Mouse (Mus musculus) myocyte (in vitro differentiated cells): Measurements from ENCODE around the gene Olfr1156. TPM values are rescaled to one million over a fixed set of nuclear protein-coding genes. Genes with fewer than 3 reads are reported as not detected.

Experiments used
- H3K27me3 ChIP-seq: one replicate; pipeline ENCODE4 v1.6.1; 2011; ENCODE audit not compliant: control insufficient read depth, insufficient read depth, insufficient read length
- H3K36me3 ChIP-seq: one replicate; pipeline ENCODE4 v1.6.1; 2011; ENCODE audit not compliant: control insufficient read depth, insufficient read depth
- H3K4me2 ChIP-seq: one replicate; pipeline ENCODE4 v1.6.1; 2011; ENCODE audit warnings: low read depth, control low read depth
- H3K4me3 ChIP-seq: one replicate; pipeline ENCODE4 v1.5.1; 2011; ENCODE audit warnings: mild to moderate bottlenecking, control low read depth, moderate library complexity
- H3K79me2 ChIP-seq: one replicate; pipeline ENCODE4 v1.6.1; 2011; ENCODE audit not compliant: control insufficient read depth, insufficient read depth
- H3ac ChIP-seq: one replicate; pipeline ENCODE4 v1.6.1; 2011; ENCODE audit not compliant: control insufficient read depth, insufficient read length
- CEBPB ChIP-seq: IDR thresholded peaks from 2 replicates; pipeline ENCODE4 v1.6.1; 2011; ENCODE audit warnings: mild to moderate bottlenecking, moderate library complexity; ENCODE audit not compliant: poor library complexity, insufficient read depth, severe bottlenecking
- E2F4 ChIP-seq: IDR thresholded peaks from one replicate; pipeline ENCODE4 v1.6.1; 2011; ENCODE audit warnings: mild to moderate bottlenecking, control low read depth, moderate library complexity; ENCODE audit not compliant: insufficient read depth
- MAX ChIP-seq: IDR thresholded peaks from one replicate; pipeline ENCODE4 v1.6.1; 2011; ENCODE audit warnings: low read depth, mild to moderate bottlenecking, control low read depth
- MYOD1 ChIP-seq, 3 experiments: IDR thresholded peaks; one replicate each; pipeline ENCODE4 v1.6.1; 2011; ENCODE audit warnings: control low read depth in 2 of 3, low read depth in 2 of 3, mild to moderate bottlenecking in 2 of 3, moderate library complexity in 1 of 3; ENCODE audit not compliant: insufficient read length in 2 of 3, control insufficient read depth in 1 of 3
- MYOG ChIP-seq, 3 experiments: IDR thresholded peaks; one replicate each; pipeline ENCODE4 v1.6.1; 2011; ENCODE audit warnings: control low read depth in 2 of 3, low read depth in 2 of 3, mild to moderate bottlenecking in 2 of 3; ENCODE audit not compliant: insufficient read length in 2 of 3, control insufficient read depth in 1 of 3, insufficient read depth in 1 of 3
- POLR2A ChIP-seq: IDR thresholded peaks from one replicate; pipeline ENCODE4 v1.6.1; 2011; ENCODE audit warnings: low read depth, mild to moderate bottlenecking, control low read depth, moderate library complexity; ENCODE audit not compliant: insufficient read length
- POLR2AphosphoS2 ChIP-seq: IDR thresholded peaks from one replicate; pipeline ENCODE4 v1.6.1; 2011; ENCODE audit warnings: low read depth, control low read depth; ENCODE audit not compliant: insufficient read length
- REST ChIP-seq: IDR thresholded peaks from one replicate; pipeline ENCODE4 v1.6.1; 2011; ENCODE audit warnings: mild to moderate bottlenecking, control low read depth, moderate library complexity; ENCODE audit not compliant: insufficient read depth, insufficient read length
- SRF ChIP-seq: IDR thresholded peaks from one replicate; pipeline ENCODE4 v1.6.1; 2011; ENCODE audit warnings: low read depth; ENCODE audit not compliant: control insufficient read depth, insufficient read length
- TCF12 ChIP-seq: IDR thresholded peaks from one replicate; pipeline ENCODE4 v1.6.1; 2011; ENCODE audit warnings: mild to moderate bottlenecking, control low read depth; ENCODE audit not compliant: poor library complexity, insufficient read depth, severe bottlenecking
- TCF3 ChIP-seq: IDR thresholded peaks from one replicate; pipeline ENCODE4 v1.6.1; 2011; ENCODE audit warnings: low read depth, control low read depth; ENCODE audit not compliant: insufficient read length
- USF1 ChIP-seq: IDR thresholded peaks from one replicate; pipeline ENCODE4 v1.6.1; 2011; ENCODE audit warnings: low read depth, mild to moderate bottlenecking, control low read depth, moderate library complexity
- polyA plus RNA-seq: library from polyadenylated mRNA; unstranded; fragments of >200 nt; fragmentation: generic; extraction: Trizol; gene quantifications from one replicate; pipeline ENCODE4 v1.2.1, GENCODE M21; 2012; ENCODE audit warnings: missing spikeins

Olfr1156 gene
- polyA plus RNA-seq, result not detected

GRCm38 (mm10) chr2:87953000-87953399 is at the start of gene Olfr1156:
Olfr1156 (minus strand) TSS chr2:87953100.
- H3K4me2 ChIP-seq, result no peak within 1 kb of the TSS
- no peaks in the 10 kb centered on the region for H3K79me2 ChIP-seq

GRCm38 (mm10) chr2:87989813-87990212 is 36.9 kb upstream of the Olfr1156 start, which contains the start of gene Olfr1158:
Olfr1158 (plus strand) TSS chr2:87990113.
- TF ChIP-seq MYOG (IDR thresholded peaks at IDR 0.05; ENCODE audit: control insufficient read depth in 1 of 3, insufficient read depth in 1 of 3, insufficient read length in 2 of 3, low read depth in 2 of 3), result no peak
- no peak for TF ChIP-seq TCF12
- TF ChIP-seq REST, result no peak
- no peak for TF ChIP-seq MYOD1 (IDR thresholded peaks at IDR 0.05; ENCODE audit: control insufficient read depth in 1 of 3, insufficient read length in 2 of 3, low read depth in 2 of 3)
- TF ChIP-seq POLR2A, result no peak
- no peak for TF ChIP-seq MAX
- TF ChIP-seq TCF3, result no peak
- no peak for TF ChIP-seq POLR2AphosphoS2
- TF ChIP-seq SRF, result no peak
- no peak for TF ChIP-seq E2F4
- no peak for TF ChIP-seq CEBPB
- TF ChIP-seq USF1, result no peak
- no peak within 1 kb of the TSS for H3ac ChIP-seq
- H3K79me2 ChIP-seq, result no peaks in the 10 kb centered on the region
- no peaks in the 10 kb centered on the region for H3K27me3 ChIP-seq
- no peak within 1 kb of the TSS for H3K4me3 ChIP-seq
- no peaks in the 10 kb centered on the region for H3K36me3 ChIP-seq
- no peak within 1 kb of the TSS for H3K4me2 ChIP-seq

More at GRCm38 (mm10) chr2:87953000-87953399, at the start of gene Olfr1156:
- no peaks in the 10 kb centered on the region for H3K27me3 ChIP-seq
- TF ChIP-seq MAX (no peak), REST (no peak), TCF12 (no peak), TCF3 (no peak), CEBPB (no peak), MYOD1 (IDR thresholded peaks at IDR 0.05; ENCODE audit: control insufficient read depth in 1 of 3, insufficient read length in 2 of 3, low read depth in 2 of 3) (no peak), POLR2A (no peak), MYOG (IDR thresholded peaks at IDR 0.05; ENCODE audit: control insufficient read depth in 1 of 3, insufficient read depth in 1 of 3, insufficient read length in 2 of 3, low read depth in 2 of 3) (no peak), USF1 (no peak), POLR2AphosphoS2 (no peak), SRF (no peak), E2F4 (no peak)
- no peak within 1 kb of the TSS for H3K4me3 ChIP-seq
- no peak within 1 kb of the TSS for H3ac ChIP-seq
- no peaks in the 10 kb centered on the region for H3K36me3 ChIP-seq

- H3K79me2 ChIP-seq, result no peaks in the 10 kb centered on the region
Observed at GRCm38 (mm10) chr2:87974563-87974962, 21.7 kb upstream of the Olfr1156 start, which contains the start of gene Olfr74. Olfr74 (minus strand) TSS chr2:87974663.

GRCm38 (mm10) chr2:87968199-87968598 is 15.3 kb upstream of the Olfr1156 start, which contains the start of gene Olfr1157:
Olfr1157 (minus strand) TSS chr2:87968299.
- H3ac ChIP-seq, result no peak within 1 kb of the TSS
- H3K4me2 ChIP-seq, result no peak within 1 kb of the TSS
- TF ChIP-seq TCF3, result no peak
- TF ChIP-seq USF1, result no peak
- TF ChIP-seq REST, result no peak
- no peak for TF ChIP-seq MYOG (IDR thresholded peaks at IDR 0.05; ENCODE audit: control insufficient read depth in 1 of 3, insufficient read depth in 1 of 3, insufficient read length in 2 of 3, low read depth in 2 of 3)
- no peak for TF ChIP-seq MAX
- TF ChIP-seq POLR2A, result no peak
- no peak for TF ChIP-seq POLR2AphosphoS2
- TF ChIP-seq TCF12, result no peak
- TF ChIP-seq MYOD1 (IDR thresholded peaks at IDR 0.05; ENCODE audit: control insufficient read depth in 1 of 3, insufficient read length in 2 of 3, low read depth in 2 of 3), result no peak
- no peak for TF ChIP-seq SRF
- TF ChIP-seq CEBPB, result no peak
- TF ChIP-seq E2F4, result no peak

More at GRCm38 (mm10) chr2:87974563-87974962, 21.7 kb upstream of the Olfr1156 start, which contains the start of gene Olfr74:
- TF ChIP-seq SRF (no peak), USF1 (no peak), E2F4 (no peak), TCF12 (no peak), REST (no peak), POLR2AphosphoS2 (no peak)
- Histone ChIP-seq H3K36me3 (no peaks in the 10 kb centered on the region), H3K4me3 (no peak within 1 kb of the TSS), H3K4me2 (no peak within 1 kb of the TSS), H3K27me3 (no peaks in the 10 kb centered on the region), H3ac (no peak within 1 kb of the TSS)

More at GRCm38 (mm10) chr2:87968199-87968598, 15.3 kb upstream of the Olfr1156 start, which contains the start of gene Olfr1157:
- Histone ChIP-seq H3K27me3 (no peaks in the 10 kb centered on the region), H3K4me3 (no peak within 1 kb of the TSS), H3K36me3 (no peaks in the 10 kb centered on the region), H3K79me2 (no peaks in the 10 kb centered on the region)
